Mouse (Mus musculus) intestine, postnatal 0 days (tissue): ENCODE data around the gene Nadk. TPM values are rescaled to one million over a fixed set of nuclear protein-coding genes. Genes with fewer than 3 reads are reported as not detected.
"Not testable (repeated sequence)": the region's sequence is repeated elsewhere in the genome, so short reads cannot be mapped to it uniquely, and the experiment has no call there.

ENCODE experiments used
- ATAC-seq: fragments of 200-750 bp; cut with Nextera tagmentation; 2 replicates; pipeline ENCODE4 v1.8.0; 2017; ENCODE audit warnings: mild to moderate bottlenecking, moderate TSS enrichment, moderate library complexity
- H3K27ac ChIP-seq: fragments of 300-500 bp; sonication (generic); 2 replicates; pipeline ENCODE4 v1.5.1; 2014; ENCODE audit warnings: mild to moderate bottlenecking, low read depth, low read length, moderate library complexity
- H3K27me3 ChIP-seq: fragments of 300-500 bp; sonication (generic); replicated peaks from 2 replicates; pipeline ENCODE4 v1.6.1; 2014; ENCODE audit warnings: low read length, mixed read lengths; ENCODE audit not compliant: control insufficient read depth, insufficient read depth
- H3K36me3 ChIP-seq: fragments of 300-500 bp; sonication (generic); 2 replicates; pipeline ENCODE4 v1.6.1; 2014; ENCODE audit warnings: mild to moderate bottlenecking, moderate library complexity; ENCODE audit not compliant: control insufficient read depth, insufficient read depth
- H3K4me1 ChIP-seq: fragments of 300-500 bp; sonication (generic); replicated peaks from 2 replicates; pipeline ENCODE4 v1.6.1; 2014; ENCODE audit warnings: antibody characterized with exemption, low read length, mixed read lengths; ENCODE audit not compliant: control insufficient read depth, insufficient read depth
- H3K4me2 ChIP-seq: fragments of 300-500 bp; sonication (generic); replicated peaks from 2 replicates; pipeline ENCODE4 v1.6.1; 2014; ENCODE audit warnings: low read depth, mild to moderate bottlenecking, moderate library complexity
- H3K4me3 ChIP-seq: fragments of 300-500 bp; sonication (generic); 2 replicates; pipeline ENCODE4 v1.5.1; 2014; ENCODE audit warnings: low read depth, low read length
- H3K9ac ChIP-seq: fragments of 300-500 bp; sonication (generic); 2 replicates; pipeline ENCODE4 v1.6.1; 2014; ENCODE audit warnings: mild to moderate bottlenecking, low read depth, low read length
- H3K9me3 ChIP-seq: fragments of 300-500 bp; sonication (generic); 2 replicates; pipeline ENCODE4 v1.6.1; 2016; ENCODE audit warnings: mixed run types; ENCODE audit not compliant: control insufficient read depth
- CTCF ChIP-seq: sonication (generic); IDR thresholded peaks from 2 replicates; pipeline ENCODE4 v1.5.1; 2016; ENCODE audit warnings: low read depth, mild to moderate bottlenecking, control low read depth, antibody characterized with exemption, moderate library complexity
- WGBS: fragments of 180-500 bp; shearing (Covaris S2); extraction: QIAGEN DNeasy Blood & Tissue Kit; methylation state at CpG from one replicate; pipeline ENCODE4 v1.1.7; 2014; 5-methylcytosine and 5-hydroxymethylcytosine counted together
- polyA plus RNA-seq: library from polyadenylated mRNA; unstranded; fragments of >200 nt; fragmentation: Nextera tagmentation; extraction: Ambion mirVana; gene quantifications from 2 replicates; pipeline ENCODE4 v1.2.1, GENCODE M21; 2015

Nadk gene
- polyA plus RNA-seq, 1 experiment from 2014 or later, result 46.7 TPM

- H3K36me3 ChIP-seq, result no peaks in the 10 kb centered on the region
- H3K4me2 ChIP-seq, result no peak overlapping the region
- no peaks in the 10 kb centered on the region for H3K9me3 ChIP-seq
- H3K9ac ChIP-seq, result no peak overlapping the region
- 64% methylated on average over 7 of the region's 7 CpGs for WGBS
- no peaks in the 10 kb centered on the region for H3K4me1 ChIP-seq
- no peak overlapping the region for H3K4me3 ChIP-seq
- H3K27ac ChIP-seq, result no peak overlapping the region
- no peak for TF ChIP-seq CTCF
- peak; percentile 3; the same call in 1 of the 2 replicates for ATAC-seq
- no peaks in the 10 kb centered on the region for H3K27me3 ChIP-seq
Measured at GRCm38 (mm10) chr4:155568632-155569370, 6.6 kb downstream of the Nadk start.

GRCm38 (mm10) chr4:155569818-155570217, 7.6 kb downstream of the Nadk start:
- Histone ChIP-seq H3K4me2 (no peak overlapping the region), H3K36me3 (no peaks in the 10 kb centered on the region), H3K27me3 (no peaks in the 10 kb centered on the region), H3K9ac (no peak overlapping the region), H3K4me3 (no peak overlapping the region), H3K4me1 (0 out of 2 replicates have a peak, but pooled peaks cover 3% of the 10 kb centered on the region), H3K27ac (no peak overlapping the region), H3K9me3 (no peaks in the 10 kb centered on the region)
- WGBS, result 88% methylated on average over 6 of the region's 6 CpGs
- no peak for ATAC-seq
- TF ChIP-seq CTCF, result no peak

GRCm38 (mm10) chr4:155570315-155570714, 8.1 kb downstream of the Nadk start:
- H3K9ac ChIP-seq, H3K4me3 ChIP-seq, ATAC-seq, H3K4me2 ChIP-seq, H3K27me3 ChIP-seq, H3K27ac ChIP-seq, H3K36me3 ChIP-seq, H3K9me3 ChIP-seq, H3K4me1 ChIP-seq: not testable (repeated sequence)
- WGBS, result 48% methylated on average over 11 of the region's 11 CpGs

GRCm38 (mm10) chr4:155571442-155571841, 9.3 kb downstream of the Nadk start:
- no peak for ATAC-seq
- 43% methylated on average over 2 of the region's 2 CpGs for WGBS
- peak overlapping the region; percentile 37 for H3K27ac ChIP-seq
- no peaks in the 10 kb centered on the region for H3K27me3 ChIP-seq
- no peak overlapping the region for H3K4me2 ChIP-seq
- H3K4me1 ChIP-seq, result 0 out of 2 replicates have a peak, but pooled peaks cover 3% of the 10 kb centered on the region
- H3K9ac ChIP-seq, result no peak overlapping the region
- no peaks in the 10 kb centered on the region for H3K36me3 ChIP-seq
- no peak for TF ChIP-seq CTCF
- no peaks in the 10 kb centered on the region for H3K9me3 ChIP-seq
- H3K4me3 ChIP-seq, result no peak overlapping the region

- H3K4me2 ChIP-seq, result no peak overlapping the region
- no peak for ATAC-seq
- H3K27me3 ChIP-seq, result no peaks in the 10 kb centered on the region
- no peak overlapping the region for H3K4me3 ChIP-seq
- no peak for TF ChIP-seq CTCF
- 94% methylated on average over 2 of the region's 2 CpGs for WGBS
- 0 out of 2 replicates have a peak, but pooled peaks cover 3% of the 10 kb centered on the region for H3K4me1 ChIP-seq
- H3K9me3 ChIP-seq, result no peaks in the 10 kb centered on the region
- H3K27ac ChIP-seq, result no peak overlapping the region
- H3K36me3 ChIP-seq, result peaks cover 11% of the 10 kb centered on the region
- no peak overlapping the region for H3K9ac ChIP-seq
Measured at GRCm38 (mm10) chr4:155573155-155573554, 11.0 kb downstream of the Nadk start.

- no peak for ATAC-seq
- H3K9me3 ChIP-seq, result no peaks in the 10 kb centered on the region
- 0 out of 2 replicates have a peak, but pooled peaks cover 3% of the 10 kb centered on the region for H3K4me1 ChIP-seq
- H3K27ac ChIP-seq, result 0 out of 2 replicates have a peak overlapping the region, but pooled peaks have one; percentile 3
- H3K27me3 ChIP-seq, result no peaks in the 10 kb centered on the region
- TF ChIP-seq CTCF, result no peak
- peaks cover 11% of the 10 kb centered on the region for H3K36me3 ChIP-seq
- no peak overlapping the region for H3K4me2 ChIP-seq
- no peak overlapping the region for H3K9ac ChIP-seq
- H3K4me3 ChIP-seq, result no peak overlapping the region
- WGBS, result 80% methylated on average over 9 of the region's 9 CpGs
Measured at GRCm38 (mm10) chr4:155573876-155574275, 11.7 kb downstream of the Nadk start.
